Mouse (Mus musculus) embryo, embryonic 10 days (tissue): Measurements from ENCODE around the gene Znrf3.
A peak's percentile ranks its signal among the peaks of the same experiment; 100 is the strongest.

Experiments
- DNase-seq: peaks from one replicate; pipeline ENCODE4 v3.0.0-alpha.2; 2015; ENCODE audit warnings: low spot score

Znrf3 gene

DNA sequence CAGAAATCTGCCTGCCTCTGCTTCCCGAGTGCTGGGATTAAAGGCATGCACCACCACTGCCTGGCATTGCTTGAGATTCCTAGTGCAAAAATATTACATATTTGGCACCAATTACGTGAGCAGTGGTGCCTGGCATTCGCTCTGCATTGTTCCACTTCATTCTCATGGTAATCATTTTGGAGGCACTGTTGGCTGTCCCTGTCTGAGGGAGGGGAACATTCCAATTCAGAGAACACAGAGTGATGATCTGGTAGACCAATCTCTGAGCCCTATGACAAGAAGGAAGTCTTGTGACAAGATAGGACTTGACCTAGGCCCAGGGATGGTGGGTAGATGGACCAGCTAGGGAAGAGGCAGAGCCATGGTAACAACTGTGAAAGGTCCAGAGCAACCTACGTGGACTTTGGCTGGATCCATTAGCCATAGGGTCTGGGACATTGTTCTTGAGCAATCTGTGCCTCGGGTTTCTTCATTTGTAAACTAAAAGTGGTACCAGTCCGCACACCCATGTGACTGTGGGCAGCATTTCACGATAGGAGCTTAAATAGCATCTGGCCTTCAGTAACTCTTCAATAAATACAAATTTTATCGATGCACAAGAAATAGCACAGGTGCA, 174.7 kb downstream of the Znrf3 start:
- no peak for DNase-seq

DNA sequence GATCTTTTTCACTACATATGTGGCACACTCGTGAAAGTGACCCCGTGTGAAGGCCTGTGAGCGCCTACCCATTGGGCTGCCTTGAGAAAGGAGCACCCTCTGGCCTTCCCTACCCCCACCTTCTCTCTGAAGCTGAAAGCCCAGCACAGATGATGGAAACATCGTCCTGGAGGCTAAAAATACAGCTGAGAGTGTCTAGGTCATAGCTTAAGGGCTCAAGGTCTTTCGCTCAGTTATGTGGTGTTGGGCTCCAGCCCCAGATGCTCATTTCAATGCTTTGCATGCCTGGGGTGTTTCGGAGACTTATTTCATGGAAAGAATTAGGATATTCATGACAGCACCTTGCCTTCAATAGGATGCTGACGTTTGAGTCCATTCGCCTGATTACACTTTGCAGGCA, 178.9 kb downstream of the Znrf3 start:
- DNase-seq = no peak

DNA sequence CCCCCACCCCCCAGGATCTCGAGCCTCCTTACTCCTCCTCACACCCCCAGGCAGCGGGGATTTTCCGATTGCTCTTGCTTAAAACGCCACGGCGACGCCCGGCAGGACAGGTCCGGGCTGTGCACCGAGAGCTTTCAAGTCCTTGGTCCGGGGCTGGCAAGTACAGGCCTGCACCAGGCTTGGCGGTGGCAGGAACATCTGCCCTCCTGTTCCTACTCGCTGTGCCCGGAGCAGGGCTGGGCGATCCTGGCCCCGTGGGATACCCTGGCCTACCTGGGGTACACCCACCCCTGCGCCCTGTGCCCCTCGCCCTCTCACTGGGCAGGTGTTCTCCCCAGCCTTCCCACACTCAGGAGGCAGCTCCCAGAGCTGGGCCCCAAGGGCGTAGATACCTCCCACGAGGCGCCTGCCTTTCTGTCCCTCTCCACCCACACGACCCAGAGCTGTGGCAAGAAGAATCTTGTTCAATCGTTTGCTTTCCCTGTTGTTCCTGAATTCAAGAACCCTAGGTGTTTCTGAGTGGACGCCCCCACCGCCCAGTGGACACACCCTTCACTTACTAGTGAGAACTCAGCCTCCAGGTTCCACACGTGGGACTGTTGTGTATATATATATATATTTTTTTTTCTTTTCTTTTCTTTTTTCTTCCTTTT, 181.4 kb downstream of the Znrf3 start:
- no peak for DNase-seq

DNA sequence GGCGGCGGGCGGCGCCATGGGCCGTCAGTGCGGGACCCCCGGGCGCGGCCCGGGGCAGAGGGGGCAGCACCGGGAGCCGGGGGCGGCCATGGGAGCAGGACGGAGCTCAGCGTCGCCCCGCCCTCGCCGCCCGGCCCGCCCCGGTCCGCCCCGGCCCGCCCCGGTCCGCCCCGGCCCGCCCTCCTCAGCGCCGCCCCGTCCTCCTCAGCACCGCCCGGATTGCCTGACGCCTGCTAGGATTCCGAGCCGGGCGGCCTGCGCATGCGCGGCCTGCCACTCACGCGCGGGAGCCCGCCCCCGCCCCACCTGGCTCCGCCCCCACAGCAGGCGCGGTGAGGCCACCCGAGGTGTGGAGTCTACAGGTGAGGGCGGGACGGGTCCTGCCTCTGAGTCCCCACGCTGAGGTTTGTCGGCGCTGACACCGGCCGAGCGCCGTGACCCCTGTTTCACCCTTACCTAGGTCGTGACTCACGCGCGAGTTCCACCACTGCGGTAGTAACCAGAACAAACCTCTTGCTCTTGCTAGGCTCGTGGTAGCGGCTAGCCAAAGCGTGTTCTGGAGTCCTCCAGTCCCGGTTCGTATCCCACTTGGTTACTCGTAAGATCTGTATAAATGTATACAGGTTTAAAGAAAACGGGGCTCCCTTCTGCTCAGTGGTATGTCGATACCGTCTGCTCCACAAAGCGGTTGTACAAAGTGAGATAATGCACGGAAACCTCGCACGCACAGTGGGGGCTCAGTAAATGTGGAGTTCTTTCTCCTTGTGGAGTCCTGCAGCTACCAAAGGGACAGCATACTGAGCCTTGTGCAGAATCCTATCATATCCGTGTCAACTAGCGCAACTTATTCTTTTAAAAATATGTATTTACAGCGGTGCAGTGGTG, 182.9 kb downstream of the Znrf3 start, which contains the start of gene Kremen1:
Gene Kremen1 (minus strand): TSS at position 51 of the 885 bp plus-strand sequence.
- DNase-seq = peak; percentile 89

DNA sequence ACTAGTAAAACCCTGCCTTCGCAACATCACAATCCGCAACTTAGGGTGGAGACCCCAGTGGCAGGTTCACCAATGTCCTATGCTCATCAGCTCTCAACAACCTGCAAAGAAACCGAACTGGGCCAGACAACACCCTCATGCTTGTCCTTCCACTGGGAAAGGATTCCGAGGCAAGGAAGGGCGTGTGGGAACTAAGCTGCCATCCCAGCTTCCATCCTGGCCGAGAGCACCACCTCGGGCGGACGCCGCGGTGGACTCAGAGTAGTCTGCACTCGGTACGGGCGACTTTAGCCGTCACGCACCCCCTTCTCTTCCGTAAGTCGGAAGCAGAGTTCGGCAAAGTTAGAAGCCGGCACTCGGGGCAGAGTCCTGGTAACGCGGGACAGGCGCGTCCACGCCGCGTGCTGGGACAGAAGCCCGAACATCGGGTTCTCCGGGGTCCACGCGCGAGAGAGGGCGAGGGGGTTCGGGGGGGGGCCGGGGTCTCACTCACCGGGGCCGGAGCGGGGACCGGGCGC, 183.6 kb downstream of the Znrf3 start:
- DNase-seq = peak; percentile 71

DNA sequence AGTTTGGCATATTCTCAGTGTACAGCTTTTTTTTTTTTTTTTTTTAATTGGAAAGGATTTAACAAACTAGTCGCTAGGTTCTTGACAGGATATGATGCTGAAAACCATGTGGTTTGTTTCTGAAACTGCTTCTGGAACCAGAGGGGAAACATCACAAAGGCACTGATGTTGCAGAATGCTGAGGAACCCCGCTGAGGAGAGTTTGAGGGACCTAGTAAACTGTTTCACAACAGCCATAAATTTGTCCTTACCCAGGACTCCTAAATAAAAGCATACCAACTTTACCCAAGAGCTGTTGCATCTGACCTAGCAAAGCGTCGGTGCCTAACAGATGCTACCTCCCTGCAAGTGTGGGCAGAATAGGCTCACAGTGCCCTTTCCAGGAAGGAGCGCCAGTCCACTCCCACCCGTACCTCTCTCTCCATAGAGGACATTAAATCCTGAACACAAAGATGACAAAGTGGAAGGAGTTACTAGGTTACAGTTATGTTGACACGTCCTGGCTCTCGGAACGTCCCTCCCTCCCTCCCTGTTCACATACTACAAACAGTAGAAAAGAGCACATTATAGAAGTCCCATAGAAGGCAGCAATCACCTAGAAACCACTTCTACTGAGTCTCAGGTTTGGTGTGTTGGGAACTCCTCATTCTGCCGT, 184.6 kb downstream of the Znrf3 start:
- no peak for DNase-seq

DNA sequence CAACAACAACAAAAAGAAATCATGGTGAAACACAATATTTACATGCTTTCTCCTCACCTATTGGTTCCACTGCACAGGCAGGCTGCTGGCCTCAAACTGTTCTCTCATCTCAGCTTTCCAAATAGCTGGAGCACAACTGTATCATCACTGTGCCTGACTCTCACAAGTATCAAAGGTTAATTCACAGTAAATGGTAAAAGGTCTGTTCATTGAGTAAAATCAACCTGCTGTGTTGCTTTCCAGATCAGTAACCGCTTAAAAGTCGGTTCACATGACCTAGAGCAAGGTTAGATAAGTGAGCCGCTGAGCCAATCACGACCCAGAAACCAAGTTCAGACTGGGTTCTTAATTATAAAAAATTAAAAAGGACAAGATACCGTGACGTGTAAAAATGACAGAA, 186.6 kb downstream of the Znrf3 start:
- DNase-seq = no peak

DNA sequence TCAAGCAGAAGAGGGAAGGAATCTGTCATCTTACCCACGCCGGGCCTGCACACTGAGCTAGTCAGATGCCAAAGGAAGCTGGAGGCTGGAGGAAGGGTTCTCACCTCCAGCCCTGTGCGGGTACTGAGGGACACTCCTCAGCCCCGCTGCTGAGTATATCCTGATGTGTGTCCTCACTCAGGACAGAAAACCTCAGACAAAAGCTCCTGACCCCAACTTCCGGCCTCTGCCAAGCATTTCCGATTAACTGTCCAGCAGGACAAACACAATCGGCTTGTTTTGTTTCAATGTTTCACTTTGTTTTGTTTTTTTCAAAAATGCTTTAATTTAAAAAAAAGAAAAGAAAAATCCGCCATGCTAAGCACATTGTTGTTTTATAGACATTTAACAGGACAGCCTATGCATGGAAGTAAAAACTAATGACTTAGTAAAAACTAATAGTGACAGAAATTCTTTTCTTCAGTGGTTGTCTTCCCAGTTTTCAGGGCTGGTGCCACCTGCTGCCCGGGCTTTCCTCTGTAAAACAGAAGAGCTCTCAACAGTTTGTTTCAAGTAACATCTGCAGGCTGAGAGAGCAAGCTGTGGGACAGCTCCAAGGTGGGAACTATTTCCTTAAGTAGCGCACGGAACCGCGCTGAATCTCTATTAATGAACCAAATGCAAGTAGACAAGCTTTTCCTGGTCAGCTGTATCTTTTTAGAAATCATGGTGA, 187.3 kb downstream of the Znrf3 start:
- DNase-seq = no peak

DNA sequence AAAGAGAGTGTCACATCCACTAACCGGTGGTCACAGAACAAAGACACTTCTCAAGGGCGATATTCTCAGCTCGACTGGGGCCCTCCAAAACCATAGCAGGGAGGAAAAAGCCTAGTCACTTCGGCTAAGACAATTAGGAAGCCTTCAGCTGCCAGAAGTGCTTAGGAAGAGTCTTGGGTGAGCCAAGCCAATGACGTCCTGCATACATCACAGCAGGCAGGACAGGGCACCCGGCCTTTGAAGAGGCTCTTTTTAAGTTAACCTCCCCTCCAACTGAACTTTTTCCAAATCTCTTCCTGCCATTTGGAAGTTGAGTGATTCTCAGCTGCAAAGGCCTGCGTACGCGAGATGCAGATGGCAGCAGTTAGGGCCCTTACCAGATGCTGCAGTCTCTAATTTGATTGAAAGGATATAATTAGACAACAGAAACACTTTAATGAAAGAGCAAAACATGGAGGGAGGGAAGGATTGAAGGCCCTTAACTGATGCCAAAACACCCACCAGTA, 189.1 kb downstream of the Znrf3 start:
- DNase-seq = peak; percentile 35

DNA sequence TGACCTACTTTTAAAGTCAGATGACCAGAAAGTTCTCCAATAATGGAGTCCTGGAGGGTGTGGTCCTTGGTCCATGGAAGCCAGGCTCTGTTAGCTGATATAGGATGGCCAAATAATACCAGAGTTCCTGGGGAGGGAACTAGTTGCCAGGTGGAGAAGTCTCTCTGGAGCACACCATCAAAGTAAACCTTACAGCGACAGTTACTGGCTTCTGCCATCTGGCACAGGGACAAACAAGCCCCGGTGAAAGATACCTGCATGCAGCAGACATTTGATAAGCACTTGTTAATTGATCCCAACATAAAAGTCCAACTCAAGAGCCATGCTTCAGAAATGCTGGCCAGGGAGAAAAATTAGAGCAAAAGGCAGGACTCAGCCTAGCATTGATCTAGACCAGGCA, 190.6 kb downstream of the Znrf3 start:
- DNase-seq = no peak

DNA sequence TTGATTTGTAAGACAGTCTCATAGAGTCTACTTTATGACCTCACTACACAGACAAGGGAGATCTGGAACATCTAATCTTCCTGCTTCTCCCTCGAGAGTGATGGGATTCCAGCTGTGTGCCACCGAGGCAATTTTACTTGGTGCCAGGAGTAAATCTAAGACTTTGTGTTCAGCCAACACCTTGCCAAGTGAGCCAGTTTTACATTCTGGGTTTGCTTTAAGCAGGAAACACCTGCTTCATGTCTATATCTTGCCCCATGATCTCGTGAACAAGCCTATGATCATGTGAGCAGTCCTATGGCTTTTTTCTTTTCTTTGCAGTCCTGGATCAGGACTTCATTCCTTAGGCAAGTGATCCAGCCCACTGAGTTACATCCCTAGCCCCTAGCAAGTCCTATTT, 191.1 kb downstream of the Znrf3 start:
- DNase-seq = no peak

DNA sequence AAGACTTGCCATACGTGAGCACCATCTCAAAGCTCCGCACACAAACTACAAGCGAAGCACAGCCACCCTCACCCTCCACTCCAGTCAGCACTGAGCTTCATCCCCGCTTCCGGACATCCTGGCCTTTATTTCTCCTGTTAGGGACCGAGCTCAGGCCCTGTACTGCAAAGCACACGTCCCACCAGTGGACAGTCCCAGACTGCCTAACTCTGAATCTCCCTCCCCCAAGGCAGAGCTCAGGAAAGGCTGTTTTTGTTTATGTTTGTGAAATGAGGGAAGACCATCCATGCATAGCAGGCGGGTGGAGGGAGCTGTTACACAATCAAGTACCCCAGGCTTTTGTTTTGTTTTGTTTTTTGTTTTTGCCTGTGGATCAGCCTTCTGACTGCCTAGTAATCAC, 191.9 kb downstream of the Znrf3 start:
- no peak for DNase-seq

DNA sequence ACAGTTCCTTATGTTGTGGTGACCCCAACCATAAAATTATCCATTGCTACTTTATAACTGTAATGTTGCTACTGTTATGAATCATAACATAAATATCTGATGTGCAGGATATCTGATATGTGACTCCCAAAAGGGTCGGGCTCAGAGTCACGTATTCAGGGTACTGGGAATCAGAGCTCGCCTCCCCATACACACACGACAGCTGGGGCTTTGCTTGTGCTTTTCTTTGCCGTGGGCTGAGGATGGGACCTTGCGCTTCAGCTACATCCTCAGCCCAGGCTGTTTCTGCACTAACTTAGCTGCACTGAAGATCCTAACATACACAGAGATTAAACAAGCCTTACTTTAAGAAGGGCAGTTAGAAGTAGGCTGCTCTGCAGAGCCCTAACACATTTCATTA, 193.5 kb downstream of the Znrf3 start:
- DNase-seq = no peak

DNA sequence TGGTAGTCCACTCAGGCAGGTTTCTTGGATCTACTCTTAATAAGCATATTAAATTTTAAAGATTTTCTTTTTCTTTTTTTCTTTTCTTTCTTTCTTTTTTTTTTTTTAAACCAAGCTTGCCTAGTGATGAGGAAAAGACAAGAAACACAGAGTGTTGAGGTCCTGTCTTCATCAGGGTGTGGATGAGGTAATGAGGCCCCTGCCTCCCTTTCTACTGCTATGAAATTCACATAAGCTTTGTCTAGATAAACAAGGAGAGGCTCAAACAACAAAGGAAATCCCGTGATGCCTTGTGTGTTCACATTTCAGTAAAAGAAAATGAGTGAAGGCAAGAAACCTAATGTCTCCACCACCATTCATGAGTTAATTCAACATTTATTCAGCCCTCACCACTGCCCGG, 196.4 kb downstream of the Znrf3 start:
- DNase-seq = no peak

DNA sequence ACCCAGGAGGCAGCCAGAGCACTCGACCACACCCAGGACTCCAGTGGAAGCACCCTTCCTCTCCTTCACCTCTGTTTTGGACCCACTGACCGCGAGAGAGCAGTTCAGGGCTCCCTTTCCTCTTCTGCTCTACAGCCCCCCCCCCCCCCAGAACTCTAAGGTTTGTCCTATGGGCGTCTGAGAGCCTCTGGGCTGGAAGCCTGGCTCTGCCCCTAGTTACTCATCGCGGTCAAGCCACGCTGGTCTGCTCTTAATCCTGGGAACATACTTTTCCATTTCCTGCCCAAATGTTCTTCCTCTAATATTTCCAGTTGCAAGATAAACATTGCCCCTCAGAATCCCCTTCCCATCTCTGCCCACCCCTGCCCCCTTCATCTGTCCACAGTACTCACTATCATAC, 199.2 kb downstream of the Znrf3 start:
- no peak for DNase-seq

DNA sequence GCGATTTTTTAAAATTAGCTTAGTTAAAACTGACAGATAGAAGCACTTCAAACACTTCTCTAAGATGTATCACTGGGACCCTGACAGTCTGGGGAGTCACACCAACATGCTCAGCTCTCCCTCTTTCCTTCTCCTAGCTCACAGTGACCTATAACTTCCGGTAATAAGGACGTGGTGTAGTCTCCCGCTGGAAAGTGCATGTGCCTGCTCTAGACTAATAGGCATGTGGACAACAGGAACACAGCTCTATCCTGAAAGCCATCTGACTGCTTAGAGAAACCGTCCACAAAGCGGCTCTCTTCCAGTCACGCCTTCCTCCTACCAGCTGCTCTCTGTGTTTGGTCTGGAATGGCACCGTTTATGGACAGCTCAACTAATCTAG, 199.9 kb downstream of the Znrf3 start:
- DNase-seq = peak; percentile 19

DNA sequence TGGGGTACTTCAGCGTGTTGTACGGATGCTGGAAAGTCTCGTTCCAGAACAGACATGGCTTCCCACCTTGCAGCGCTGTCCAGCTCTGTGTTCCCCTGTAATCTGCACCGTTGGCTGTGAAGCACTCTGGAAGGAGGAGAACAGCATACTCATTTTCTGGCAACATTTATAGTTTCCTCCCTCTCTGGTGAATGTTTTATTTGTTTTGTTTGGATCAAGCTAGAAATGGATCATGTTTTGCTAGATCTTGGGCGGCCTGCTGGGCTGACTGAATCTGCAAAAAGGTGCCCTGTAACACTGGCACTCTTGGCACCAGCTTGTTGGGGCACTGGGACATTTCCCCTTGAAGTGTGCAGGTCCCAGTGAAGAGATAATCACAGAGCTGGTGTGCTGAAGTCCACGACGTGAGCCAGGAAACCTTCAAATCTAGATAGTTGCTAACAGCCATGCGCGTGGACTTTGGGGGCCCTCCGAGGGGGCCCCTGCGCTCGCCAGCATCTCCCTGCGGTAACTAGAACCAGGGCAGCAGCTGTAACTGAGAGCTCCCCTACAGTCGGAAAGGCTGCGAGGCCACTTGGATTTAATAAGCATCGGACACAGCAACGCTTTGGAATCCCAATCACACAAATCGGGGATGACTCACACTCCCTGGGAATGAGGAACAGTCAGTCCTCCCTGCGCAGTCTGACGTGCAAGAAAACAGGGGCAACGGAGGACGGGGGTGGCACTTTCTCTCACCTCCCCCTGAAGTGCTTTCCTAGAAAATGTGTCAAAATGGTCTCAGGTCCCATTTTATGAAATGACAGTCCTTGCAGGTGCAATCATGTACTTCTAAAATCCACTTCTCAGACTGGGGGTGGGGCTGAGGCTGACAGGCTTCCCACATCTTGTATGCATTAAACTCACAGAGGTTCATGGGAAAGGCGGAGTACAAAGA, 200.6 kb downstream of the Znrf3 start:
- no peak for DNase-seq

DNA sequence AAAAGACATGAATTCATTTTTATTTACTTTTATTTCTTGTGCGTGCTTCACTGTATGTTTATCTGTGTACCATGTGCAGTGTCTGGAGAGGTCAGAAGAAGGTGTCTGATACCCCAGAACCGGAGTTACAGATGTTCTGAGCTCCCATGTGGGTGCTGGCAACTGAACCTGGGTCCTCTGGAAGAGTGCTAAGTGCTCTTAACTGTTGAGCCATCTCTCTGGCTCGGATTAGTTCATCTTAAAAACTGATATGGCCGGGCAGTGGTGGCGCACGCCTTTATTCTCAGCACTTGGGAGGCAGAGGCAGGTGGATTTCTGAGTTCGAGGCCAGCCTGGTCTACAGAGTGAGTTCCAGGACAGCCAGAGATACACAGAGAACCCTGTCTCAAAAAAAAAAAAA, 201.4 kb downstream of the Znrf3 start:
- DNase-seq = no peak

DNA sequence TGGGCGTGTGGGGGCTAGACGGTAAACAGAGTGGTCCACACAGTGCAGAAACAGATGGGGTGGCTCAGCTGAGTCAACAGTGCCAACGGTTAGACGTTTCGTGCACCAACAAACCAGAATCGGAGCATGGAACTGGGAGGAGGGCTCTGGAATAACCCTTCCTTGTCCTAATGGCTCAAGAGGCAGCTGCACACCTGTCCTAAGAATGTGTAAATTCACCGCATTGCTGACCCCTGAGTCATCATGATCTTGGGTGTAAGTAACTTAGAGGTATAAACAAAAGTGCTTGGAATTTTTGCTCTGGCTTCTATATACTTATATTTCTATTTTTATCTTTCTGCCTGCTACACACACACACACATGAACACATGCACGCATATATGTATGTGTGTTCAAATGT, 202.5 kb downstream of the Znrf3 start:
- peak; percentile 7 for DNase-seq
